Mouse (Mus musculus): Measurements from ENCODE around the gene Otud5. TPM values are rescaled to one million over a fixed set of nuclear protein-coding genes. Genes with fewer than 3 reads are reported as not detected.

Otud5 gene
- total and polyA plus RNA-seq, 2 experiments from 2014 or later, result 14.4 to 25.7 TPM

GRCm38 (mm10) chrX:7879819-7880218 lies 38.7 kb downstream of the Otud5 start:
- 11% methylated on average over 11 of the region's 11 CpGs for WGBS
- Histone ChIP-seq H3K27ac (ENCODE audit: low read depth) (no peak overlapping the region), H3K27me3 (ENCODE audit: control insufficient read depth, insufficient read depth, low read length) (no peaks in the 10 kb centered on the region), H3K36me3 (replicated peaks; ENCODE audit: control insufficient read depth, insufficient read depth, low read length) (no peaks in the 10 kb centered on the region), H3K4me3 (ENCODE audit: low read depth, low read length) (no peak overlapping the region), H3K9me3 (replicated peaks; ENCODE audit: control insufficient read depth, low read length) (no peaks in the 10 kb centered on the region), H3K4me1 (ENCODE audit: control insufficient read depth, insufficient read depth) (0 out of 2 replicates have a peak, but pooled peaks cover 5% of the 10 kb centered on the region), H3K4me2 (ENCODE audit: low read depth, low read length) (peak overlapping the region; percentile 44), H3K9ac (replicated peaks; ENCODE audit: low read depth, low read length) (no peak overlapping the region)
- no peak for TF ChIP-seq EP300 (IDR thresholded peaks at IDR 0.05; ENCODE audit: low read depth)
- TF ChIP-seq CTCF (IDR thresholded peaks at IDR 0.05; ENCODE audit: low read depth), result peak; percentile 52
- DNase-seq (ENCODE audit: low spot score) (peak; percentile 62), ATAC-seq (ENCODE audit: insufficient read depth, low read depth) (no peak)

GRCm38 (mm10) chrX:7883841-7884567 lies 42.8 kb downstream of the Otud5 start, which contains the start of gene Slc35a2:
Gene Slc35a2, plus strand, starts transcription at chrX:7884028.
- DNase-seq (ENCODE audit: low spot score), result peak; percentile 95
- Histone ChIP-seq H3K9ac (replicated peaks; ENCODE audit: low read depth, low read length) (no peak within 1 kb of the TSS; the same call in 1 of the 2 replicates), H3K9me3 (replicated peaks; ENCODE audit: control insufficient read depth, low read length) (no peaks in the 10 kb centered on the region), H3K4me3 (ENCODE audit: low read depth, low read length) (peak within 1 kb of the TSS; percentile 59), H3K4me2 (ENCODE audit: low read depth, low read length) (peak within 1 kb of the TSS; percentile 70), H3K4me1 (ENCODE audit: control insufficient read depth, insufficient read depth) (no peaks in the 10 kb centered on the region), H3K27ac (ENCODE audit: low read depth) (peak within 1 kb of the TSS; percentile 81), H3K36me3 (replicated peaks; ENCODE audit: control insufficient read depth, insufficient read depth, low read length) (no peaks in the 10 kb centered on the region), H3K27me3 (ENCODE audit: control insufficient read depth, insufficient read depth, low read length) (no peaks in the 10 kb centered on the region)
- 14% methylated on average over 48 of the region's 49 CpGs for WGBS
- ATAC-seq (ENCODE audit: insufficient read depth, low read depth), result peak; percentile 96
- no peak for TF ChIP-seq EP300 (IDR thresholded peaks at IDR 0.05; ENCODE audit: low read depth)
- TF ChIP-seq CTCF (IDR thresholded peaks at IDR 0.05; ENCODE audit: low read depth), result peak; percentile 19; the same call in 1 of the 2 replicates

GRCm38 (mm10) chrX:7898211-7898610 lies 57.0 kb downstream of the Otud5 start:
- Histone ChIP-seq H3K4me3 (ENCODE audit: low read depth, low read length) (peak overlapping the region; percentile 67), H3K4me2 (ENCODE audit: low read depth, low read length) (peak overlapping the region; percentile 69), H3K27ac (ENCODE audit: low read depth) (peak overlapping the region; percentile 88), H3K36me3 (replicated peaks; ENCODE audit: control insufficient read depth, insufficient read depth, low read length) (peaks cover 11% of the 10 kb centered on the region; the same call in 1 of the 2 replicates), H3K9ac (replicated peaks; ENCODE audit: low read depth, low read length) (peak overlapping the region; percentile 55), H3K27me3 (ENCODE audit: control insufficient read depth, insufficient read depth, low read length) (no peaks in the 10 kb centered on the region), H3K9me3 (replicated peaks; ENCODE audit: control insufficient read depth, low read length) (no peaks in the 10 kb centered on the region), H3K4me1 (ENCODE audit: control insufficient read depth, insufficient read depth) (no peaks in the 10 kb centered on the region)
- 24% methylated on average over 13 of the region's 13 CpGs for WGBS
- TF ChIP-seq EP300 (IDR thresholded peaks at IDR 0.05; ENCODE audit: low read depth) (no peak), CTCF (IDR thresholded peaks at IDR 0.05; ENCODE audit: low read depth) (no peak)
- DNase-seq (ENCODE audit: low spot score), result no peak
- no peak for ATAC-seq (ENCODE audit: insufficient read depth, low read depth)

- H3K4me1 ChIP-seq (ENCODE audit: control insufficient read depth, insufficient read depth), result no peaks in the 10 kb centered on the region
- H3K27me3 ChIP-seq (ENCODE audit: control insufficient read depth, insufficient read depth, low read length), result no peaks in the 10 kb centered on the region
- peak within 1 kb of the TSS; percentile 55 for H3K9ac ChIP-seq (replicated peaks; ENCODE audit: low read depth, low read length)
- ATAC-seq (ENCODE audit: insufficient read depth, low read depth) (peak; percentile 98), DNase-seq (ENCODE audit: low spot score) (peak; percentile 89)
- 15% methylated on average over 47 of the region's 62 CpGs for WGBS
- peak within 1 kb of the TSS; percentile 69 for H3K4me2 ChIP-seq (ENCODE audit: low read depth, low read length)
- TF ChIP-seq EP300 (IDR thresholded peaks at IDR 0.05; ENCODE audit: low read depth) (peak; percentile 48; the same call in 1 of the 2 replicates), CTCF (IDR thresholded peaks at IDR 0.05; ENCODE audit: low read depth) (no peak)
- H3K27ac ChIP-seq (ENCODE audit: low read depth), result peak within 1 kb of the TSS; percentile 88
- peak within 1 kb of the TSS; percentile 67 for H3K4me3 ChIP-seq (ENCODE audit: low read depth, low read length)
- H3K36me3 ChIP-seq (replicated peaks; ENCODE audit: control insufficient read depth, insufficient read depth, low read length), result peaks cover 14% of the 10 kb centered on the region; the same call in 1 of the 2 replicates
- H3K9me3 ChIP-seq (replicated peaks; ENCODE audit: control insufficient read depth, low read length), result no peaks in the 10 kb centered on the region
These were observed 58.0 kb downstream of the Otud5 start, which contains the start of the genes Pqbp1 and Timm17b for GRCm38 (mm10) chrX:7898880-7899874. Gene Pqbp1, minus strand, starts transcription at chrX:7899269. Gene Timm17b, plus strand, starts transcription at chrX:7899357.

- DNase-seq (ENCODE audit: low spot score) (no peak), ATAC-seq (ENCODE audit: insufficient read depth, low read depth) (no peak)
- no peak overlapping the region for H3K4me3 ChIP-seq (ENCODE audit: low read depth, low read length)
- peaks cover 13% of the 10 kb centered on the region; the same call in 1 of the 2 replicates for H3K36me3 ChIP-seq (replicated peaks; ENCODE audit: control insufficient read depth, insufficient read depth, low read length)
- no peaks in the 10 kb centered on the region for H3K9me3 ChIP-seq (replicated peaks; ENCODE audit: control insufficient read depth, low read length)
- no peak overlapping the region for H3K27ac ChIP-seq (ENCODE audit: low read depth)
- no peak overlapping the region for H3K9ac ChIP-seq (replicated peaks; ENCODE audit: low read depth, low read length)
- H3K27me3 ChIP-seq (ENCODE audit: control insufficient read depth, insufficient read depth, low read length), result no peaks in the 10 kb centered on the region
- no peaks in the 10 kb centered on the region for H3K4me1 ChIP-seq (ENCODE audit: control insufficient read depth, insufficient read depth)
- 74% methylated on average over 5 of the region's 5 CpGs for WGBS
- TF ChIP-seq EP300 (IDR thresholded peaks at IDR 0.05; ENCODE audit: low read depth), result no peak
- TF ChIP-seq CTCF (IDR thresholded peaks at IDR 0.05; ENCODE audit: low read depth), result no peak
- no peak overlapping the region for H3K4me2 ChIP-seq (ENCODE audit: low read depth, low read length)
These were observed 63.3 kb downstream of the Otud5 start for GRCm38 (mm10) chrX:7904441-7904840.
